Mouse (Mus musculus) megakaryocyte, embryonic 14.5 days (primary cell): ENCODE results near the gene Abcb7. TPM values are rescaled to one million over a fixed set of nuclear protein-coding genes. Genes with fewer than 3 reads are reported as not detected.

Experiments used
- H3K27me3 ChIP-seq: replicated peaks from 2 replicates; pipeline ENCODE3; 2012; ENCODE audit warnings: inconsistent platforms
- H3K36me3 ChIP-seq: replicated peaks from 2 replicates; pipeline ENCODE3; 2012; ENCODE audit warnings: low read length, inconsistent platforms, mixed read lengths
- H3K4me1 ChIP-seq: 2 replicates; pipeline ENCODE4 v1.6.1; 2012; ENCODE audit warnings: inconsistent platforms
- H3K4me3 ChIP-seq: replicated peaks from 2 replicates; pipeline ENCODE3; 2012; ENCODE audit warnings: moderate library complexity, mild to moderate bottlenecking, inconsistent platforms
- H3K9me3 ChIP-seq: 2 replicates; pipeline ENCODE4 v1.6.1; 2012; ENCODE audit warnings: inconsistent platforms
- FLI1 ChIP-seq: IDR thresholded peaks from 2 replicates; pipeline ENCODE4 v1.6.1; 2012; ENCODE audit warnings: low read length, inconsistent platforms, mixed read lengths
- GATA1 ChIP-seq: IDR thresholded peaks from 3 replicates; pipeline ENCODE4 v1.6.1; 2012; ENCODE audit warnings: mixed read lengths, low read length, inconsistent platforms, borderline replicate concordance
- polyA plus RNA-seq: library from polyadenylated mRNA; stranded (reverse); fragments of >175 nt; gene quantifications from 2 replicates; pipeline ENCODE4 v1.2.3, GENCODE M21; 2012; ENCODE audit warnings: low replicate concordance; ENCODE audit not compliant: insufficient read depth

The Abcb7 gene
- 3.7 and 16.4 TPM in 2 replicates for polyA plus RNA-seq

DNA sequence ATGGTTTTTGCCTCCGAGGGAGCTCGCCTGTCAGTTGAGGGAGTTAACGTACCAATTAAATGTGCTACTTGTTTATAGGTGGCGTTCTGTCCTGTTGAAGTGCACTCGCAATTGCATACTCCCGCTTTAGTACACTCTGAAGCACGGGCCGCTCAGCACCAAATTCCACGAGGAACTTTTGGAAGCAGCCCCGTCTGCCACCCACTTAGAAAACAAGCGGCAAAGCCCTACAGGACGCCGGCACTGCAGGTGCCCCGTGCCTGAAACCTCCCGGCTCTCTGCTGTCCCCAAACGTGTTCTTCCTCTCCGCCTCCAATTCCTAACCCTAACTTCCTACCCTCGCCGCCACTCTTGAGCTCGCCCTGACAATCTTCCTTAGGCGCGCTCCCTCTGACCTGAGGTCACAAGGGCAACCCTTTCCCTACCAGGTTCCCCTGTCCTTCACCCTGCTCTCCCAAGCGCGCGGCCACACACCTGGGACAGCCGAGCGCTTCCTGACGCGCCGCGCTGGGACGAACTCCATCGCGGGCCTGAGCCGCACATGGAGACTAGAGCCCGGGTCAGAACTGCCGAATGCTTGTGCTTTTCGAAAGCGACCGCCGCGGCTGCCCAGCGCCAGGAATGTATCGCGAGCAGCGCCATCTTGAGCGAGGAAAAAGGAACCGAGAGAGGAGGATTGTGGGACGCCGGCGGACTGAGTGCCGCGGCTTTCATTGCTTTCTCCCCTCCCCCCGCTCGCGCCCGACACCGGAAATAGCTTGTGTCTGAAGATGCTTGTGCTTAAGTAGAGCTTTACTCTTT is at the start of gene Abcb7:
TSS of gene Abcb7 (minus strand) at position 674 of the 801 bp plus-strand sequence.
- no peak for TF ChIP-seq GATA1
- no peak for TF ChIP-seq FLI1
- no peaks in the 10 kb centered on the region for H3K36me3 ChIP-seq
- no peaks in the 10 kb centered on the region for H3K9me3 ChIP-seq
- peaks cover 9% of the 10 kb centered on the region for H3K27me3 ChIP-seq
- H3K4me1 ChIP-seq: peaks cover 8% of the 10 kb centered on the region; the same call in 1 of the 2 replicates
- peak within 1 kb of the TSS; percentile 95 for H3K4me3 ChIP-seq

DNA sequence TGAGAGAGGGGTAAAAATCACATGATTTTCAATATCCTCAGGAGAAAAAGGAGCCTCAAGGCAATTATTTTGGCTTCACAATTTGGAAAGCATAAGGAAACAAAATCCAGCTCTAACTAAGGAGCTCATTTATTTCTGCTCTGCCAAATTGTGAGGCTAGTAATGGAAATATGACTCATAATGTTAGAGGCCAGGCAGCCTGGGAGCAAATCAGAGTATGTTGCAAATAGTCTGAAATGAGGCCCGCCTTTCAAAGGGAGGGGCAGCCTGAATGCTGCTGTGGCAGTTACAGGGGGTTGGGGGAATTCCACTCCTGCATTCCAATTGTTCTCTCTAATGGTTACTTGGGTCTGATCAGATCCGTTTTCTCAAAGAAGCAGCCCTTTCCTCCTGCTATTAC is 48.1 kb upstream of the Abcb7 start:
- Histone ChIP-seq H3K27me3 (peaks cover 3% of the 10 kb centered on the region), H3K4me1 (no peaks in the 10 kb centered on the region), H3K4me3 (no peak overlapping the region), H3K36me3 (no peaks in the 10 kb centered on the region), H3K9me3 (no peaks in the 10 kb centered on the region)
- no peak for TF ChIP-seq FLI1
- no peak for TF ChIP-seq GATA1

DNA sequence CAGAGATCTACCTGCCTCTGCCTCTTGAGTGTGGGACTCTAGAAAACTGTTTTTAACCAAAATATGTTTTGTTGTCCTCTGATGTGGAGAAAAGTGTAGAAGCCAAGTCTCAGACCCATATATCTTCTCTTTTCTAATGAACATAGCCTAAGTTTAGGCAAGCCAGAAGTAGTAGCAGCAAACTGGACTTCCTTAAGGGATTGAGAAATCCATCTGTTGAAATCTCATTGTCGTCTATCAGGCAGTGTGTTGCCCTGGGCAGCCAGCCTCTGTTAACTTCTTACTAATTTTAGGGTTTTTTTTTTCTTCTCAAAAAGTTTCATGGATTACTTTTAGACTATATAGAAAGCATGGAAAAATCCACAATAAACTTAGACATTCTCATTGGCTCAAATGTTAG is 38.8 kb upstream of the Abcb7 start:
- no peak for TF ChIP-seq FLI1
- TF ChIP-seq GATA1: no peak
- H3K27me3 ChIP-seq: no peaks in the 10 kb centered on the region
- H3K4me1 ChIP-seq: no peaks in the 10 kb centered on the region

DNA sequence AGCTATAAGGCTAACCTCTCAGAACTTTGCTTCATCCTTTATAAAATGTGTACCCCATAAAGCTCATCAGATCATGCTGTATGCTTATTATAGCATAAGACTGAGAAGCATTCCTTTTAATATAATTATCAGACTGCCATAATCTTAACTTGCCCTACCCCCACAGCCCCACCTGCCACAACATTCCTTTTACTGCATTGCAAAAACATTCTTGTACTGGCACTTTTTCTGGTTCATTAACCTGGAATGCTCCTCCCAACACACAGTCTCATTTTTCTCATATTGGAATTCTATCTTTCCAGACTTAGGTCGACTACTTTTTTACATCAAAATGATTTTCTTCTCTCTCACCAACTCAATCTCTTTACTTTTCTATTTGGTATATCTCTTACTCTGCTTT is 19.8 kb upstream of the Abcb7 start:
- no peak for TF ChIP-seq FLI1
- no peak for TF ChIP-seq GATA1
- no peak overlapping the region for H3K4me3 ChIP-seq
- no peaks in the 10 kb centered on the region for H3K36me3 ChIP-seq
- H3K9me3 ChIP-seq: no peaks in the 10 kb centered on the region
- H3K27me3 ChIP-seq: peaks cover 3% of the 10 kb centered on the region
- H3K4me1 ChIP-seq: no peaks in the 10 kb centered on the region

More for the DNA sequence above, 38.8 kb upstream of the Abcb7 start:
- Histone ChIP-seq H3K4me3 (no peak overlapping the region), H3K36me3 (no peaks in the 10 kb centered on the region), H3K9me3 (no peaks in the 10 kb centered on the region)

DNA sequence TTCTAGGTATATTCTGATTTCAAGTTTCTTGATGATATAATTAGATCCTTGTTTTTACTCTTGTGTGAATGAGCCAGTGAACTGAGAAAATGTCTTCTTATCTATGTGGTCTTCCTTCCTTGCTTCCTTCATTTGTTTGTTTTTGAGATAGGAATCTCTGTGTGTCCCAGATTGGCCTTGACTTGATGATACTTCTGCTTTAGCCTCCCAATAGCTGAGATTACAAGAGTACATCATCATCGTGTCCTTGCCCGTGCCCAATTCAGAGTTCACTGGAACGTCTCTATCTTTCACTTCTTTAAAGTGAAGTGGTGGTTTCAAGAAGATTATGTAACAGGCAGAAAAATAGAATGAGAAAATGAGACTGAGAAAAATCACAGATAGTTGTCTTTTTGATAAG is 14.5 kb upstream of the Abcb7 start:
- peaks cover 3% of the 10 kb centered on the region for H3K27me3 ChIP-seq
- no peak overlapping the region for H3K4me3 ChIP-seq
- no peaks in the 10 kb centered on the region for H3K9me3 ChIP-seq
- H3K36me3 ChIP-seq: no peaks in the 10 kb centered on the region
- no peaks in the 10 kb centered on the region for H3K4me1 ChIP-seq
- TF ChIP-seq FLI1 (no peak), GATA1 (no peak)

DNA sequence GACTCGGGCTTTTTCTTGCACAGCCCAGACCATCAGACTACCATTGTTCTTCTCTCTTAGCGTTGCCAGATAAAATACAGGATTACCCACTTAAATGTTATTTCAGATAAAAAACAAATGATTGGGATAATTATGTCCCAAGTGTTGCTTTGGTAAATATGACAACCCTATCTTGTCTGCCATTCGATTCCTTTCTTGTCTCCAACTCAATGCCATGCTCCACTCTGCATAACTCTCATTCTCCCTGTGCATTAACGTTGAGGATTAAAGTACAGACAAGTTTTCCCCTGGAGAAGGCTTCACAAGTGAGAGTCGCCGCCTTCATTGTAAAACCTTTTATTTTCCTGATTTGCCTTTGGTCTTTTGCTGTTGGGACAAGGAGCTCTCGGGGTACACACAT is 339 bp upstream of the Abcb7 start:
- TF ChIP-seq FLI1 (no peak), GATA1 (no peak)
- H3K27me3 ChIP-seq: peaks cover 9% of the 10 kb centered on the region
- no peaks in the 10 kb centered on the region for H3K36me3 ChIP-seq
- H3K4me3 ChIP-seq: peak overlapping the region; percentile 95
- H3K4me1 ChIP-seq: peaks cover 5% of the 10 kb centered on the region; the same call in 1 of the 2 replicates
- H3K9me3 ChIP-seq: no peaks in the 10 kb centered on the region

- no peak overlapping the region for H3K4me3 ChIP-seq
- H3K27me3 ChIP-seq: peaks cover 7% of the 10 kb centered on the region
- H3K9me3 ChIP-seq: no peaks in the 10 kb centered on the region
- TF ChIP-seq FLI1: no peak
- TF ChIP-seq GATA1: no peak
- peaks cover 12% of the 10 kb centered on the region; the same call in 1 of the 2 replicates for H3K4me1 ChIP-seq
- no peaks in the 10 kb centered on the region for H3K36me3 ChIP-seq
These were observed 5.5 kb downstream of the Abcb7 start for GRCm38 (mm10) chrX:104408137-104408536.

DNA sequence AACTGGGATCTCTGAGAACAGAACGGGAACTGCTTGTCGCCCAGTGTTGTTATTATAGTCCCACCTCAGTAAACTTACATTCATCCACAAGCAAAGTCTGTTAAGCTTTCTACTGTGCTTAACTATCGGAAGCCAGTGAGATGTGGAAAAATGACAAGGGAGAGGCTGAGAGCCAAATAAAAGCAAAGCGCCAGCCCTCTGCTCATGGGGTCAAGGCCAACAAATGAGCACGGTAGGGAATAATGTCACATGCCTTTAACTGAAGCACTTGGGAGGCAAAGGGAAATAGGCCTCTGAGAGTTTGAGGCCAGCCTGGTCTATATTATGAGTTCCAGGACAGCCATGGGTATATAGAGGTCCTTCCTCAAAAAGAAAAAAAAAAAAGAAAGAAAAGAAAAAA is 11.2 kb downstream of the Abcb7 start:
- no peak overlapping the region for H3K4me3 ChIP-seq
- H3K36me3 ChIP-seq: no peaks in the 10 kb centered on the region
- H3K27me3 ChIP-seq: peaks cover 5% of the 10 kb centered on the region
- TF ChIP-seq GATA1 (no peak), FLI1 (no peak)
- H3K9me3 ChIP-seq: no peaks in the 10 kb centered on the region
- peaks cover 11% of the 10 kb centered on the region; the same call in 1 of the 2 replicates for H3K4me1 ChIP-seq

GRCm38 (mm10) chrX:104401134-104401533 is 12.5 kb downstream of the Abcb7 start:
- Histone ChIP-seq H3K4me1 (peaks cover 7% of the 10 kb centered on the region; the same call in 1 of the 2 replicates), H3K4me3 (no peak overlapping the region), H3K9me3 (no peaks in the 10 kb centered on the region), H3K36me3 (no peaks in the 10 kb centered on the region), H3K27me3 (peaks cover 3% of the 10 kb centered on the region)
- TF ChIP-seq FLI1 (no peak), GATA1 (no peak)

- Histone ChIP-seq H3K27me3 (no peaks in the 10 kb centered on the region), H3K4me3 (no peak overlapping the region), H3K4me1 (peaks cover 7% of the 10 kb centered on the region; the same call in 1 of the 2 replicates), H3K36me3 (no peaks in the 10 kb centered on the region), H3K9me3 (no peaks in the 10 kb centered on the region)
- TF ChIP-seq FLI1 (no peak), GATA1 (no peak)
These were observed 16.1 kb downstream of the Abcb7 start for GRCm38 (mm10) chrX:104397526-104397925.
